Mouse (Mus musculus) embryonic fibroblast, embryonic 13.5 days (primary cell): ENCODE measurements around the gene Nt5c.

ENCODE experiments used
- CTCF ChIP-seq: IDR thresholded peaks from 2 replicates; pipeline ENCODE4 v1.5.1; 2011; ENCODE audit warnings: mild to moderate bottlenecking, control low read depth, low read length, moderate library complexity, borderline replicate concordance; ENCODE audit not compliant: insufficient read depth
- POLR2A ChIP-seq: IDR thresholded peaks from 2 replicates; pipeline ENCODE4 v1.6.1; 2011; ENCODE audit warnings: low read depth, mild to moderate bottlenecking, control low read depth, low read length, moderate library complexity

DNA sequence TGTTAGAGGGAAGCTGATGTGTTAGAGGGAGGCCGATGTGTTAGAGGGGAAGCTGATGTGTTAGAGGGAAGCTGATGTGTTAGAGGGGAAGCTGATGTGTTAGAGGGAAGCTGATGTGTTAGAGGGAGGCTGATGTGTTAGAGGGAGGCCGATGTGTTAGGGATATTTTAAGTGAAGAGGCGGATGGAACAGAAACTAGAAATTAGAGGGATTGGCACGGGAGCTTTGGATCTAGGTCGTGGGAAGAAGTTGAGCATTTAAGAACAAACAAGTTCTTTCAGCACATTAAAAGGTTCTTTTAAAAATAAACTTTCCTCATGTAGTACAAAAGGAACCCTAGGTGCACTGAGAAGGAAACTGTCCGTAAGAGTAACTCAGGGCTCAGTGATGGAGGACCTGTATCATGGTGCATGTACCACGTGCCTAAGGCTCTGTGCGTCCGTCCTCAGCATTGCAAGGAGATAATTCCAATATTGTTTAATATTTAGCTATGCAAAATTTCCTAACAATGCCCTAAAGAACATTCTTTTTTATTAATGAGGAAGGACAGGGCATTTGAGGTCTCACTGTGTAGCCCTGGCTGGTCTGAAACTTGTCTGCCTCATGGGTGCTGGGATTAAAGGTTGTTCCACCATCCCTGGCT is 13.2 kb downstream of the Nt5c start:
- TF ChIP-seq CTCF: no peak
- no peak for TF ChIP-seq POLR2A
